Mouse (Mus musculus): ENCODE measurements at regions not wholly inside any gene's neighbourhood (a gene's known extent, or its start where the extent isn't known, plus 50 kb on each side); places are given as distances from the start of the nearest gene placed in this dataset.

DNA sequence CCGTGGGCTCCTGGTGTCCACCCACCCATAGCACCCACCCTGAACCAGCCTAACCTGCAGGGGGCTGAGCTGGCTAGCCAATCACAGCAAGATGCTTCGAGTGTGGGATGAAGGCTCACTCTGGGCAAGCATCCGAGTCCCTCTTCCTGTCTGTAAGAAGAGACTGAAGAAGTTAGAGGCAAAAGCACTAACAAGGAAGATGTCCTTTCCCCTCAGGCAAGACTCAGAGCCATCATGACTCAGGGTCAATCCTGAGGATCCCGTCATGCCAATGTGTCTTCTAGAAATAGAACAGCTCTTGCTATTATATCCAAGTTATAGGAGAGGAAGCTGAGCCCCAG, 163.6 kb downstream of the Trim29 start:
- H3K27ac ChIP-seq (ENCODE audit: low read length): no peak overlapping the region
- no peaks in the 10 kb centered on the region for H3K27me3 ChIP-seq (ENCODE audit: control insufficient read depth, insufficient read depth, low read depth, low read length)
- H3K36me3 ChIP-seq (ENCODE audit: control insufficient read depth, insufficient read depth): no peaks in the 10 kb centered on the region
- no peak for ATAC-seq (ENCODE audit: low read depth)
- no peak overlapping the region for H3K4me2 ChIP-seq (ENCODE audit: low read depth, low read length)
- 39% methylated on average over 4 of the region's 4 CpGs for WGBS (ENCODE audit: insufficient replicate concordance)
- H3K4me3 ChIP-seq (ENCODE audit: low read depth, low read length): no peak overlapping the region
- no peaks in the 10 kb centered on the region for H3K4me1 ChIP-seq (ENCODE audit: control insufficient read depth, low read depth, low read length)
- no peaks in the 10 kb centered on the region for H3K9me3 ChIP-seq (replicated peaks; ENCODE audit: control insufficient read depth, low read length)
- no peak overlapping the region for H3K9ac ChIP-seq (ENCODE audit: low read depth, low read length)

DNA sequence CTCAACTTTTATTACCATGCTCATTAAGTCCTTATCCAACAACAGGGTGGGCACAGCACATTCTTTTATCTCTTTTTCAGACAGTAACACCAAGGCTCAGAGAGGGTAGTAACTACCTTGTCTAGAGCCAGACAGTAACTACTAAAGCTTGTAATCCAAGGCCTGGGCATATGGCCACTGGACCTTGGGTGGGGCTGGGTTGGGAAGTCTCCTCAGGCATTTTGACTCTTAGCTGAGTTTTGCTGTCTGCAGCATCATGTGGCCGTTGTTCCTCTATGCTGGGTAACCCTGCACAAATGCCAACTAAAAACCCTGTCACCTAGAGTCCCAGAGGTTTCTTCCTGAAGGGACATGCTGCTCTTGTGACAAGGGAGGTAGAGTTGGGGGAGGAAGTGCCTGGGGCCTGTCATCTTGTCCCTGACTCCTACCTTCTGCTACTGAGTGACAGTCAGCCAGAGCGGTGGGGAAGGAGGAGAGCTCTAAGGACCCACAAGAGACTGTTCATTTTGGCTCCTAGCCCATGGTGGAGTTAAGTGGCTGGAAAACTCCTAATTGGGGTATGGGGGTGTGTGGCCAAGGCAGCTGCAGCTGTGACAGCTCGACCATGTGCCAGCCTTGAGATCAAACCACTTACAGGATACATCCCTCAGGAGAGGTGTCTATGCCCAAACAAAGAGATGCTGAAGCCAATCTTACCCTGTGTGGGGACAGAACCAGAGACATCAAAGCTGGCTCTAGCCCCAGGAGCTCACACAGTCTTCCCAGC, 170.4 kb downstream of the Trim29 start:
- Histone ChIP-seq H3K4me3 (ENCODE audit: low read depth, low read length) (no peak overlapping the region), H3K4me1 (ENCODE audit: control insufficient read depth, low read depth, low read length) (no peaks in the 10 kb centered on the region), H3K27me3 (ENCODE audit: control insufficient read depth, insufficient read depth, low read depth, low read length) (no peaks in the 10 kb centered on the region), H3K9me3 (replicated peaks; ENCODE audit: control insufficient read depth, low read length) (no peaks in the 10 kb centered on the region), H3K4me2 (ENCODE audit: low read depth, low read length) (no peak overlapping the region), H3K36me3 (ENCODE audit: control insufficient read depth, insufficient read depth) (no peaks in the 10 kb centered on the region), H3K9ac (ENCODE audit: low read depth, low read length) (no peak overlapping the region), H3K27ac (ENCODE audit: low read length) (no peak overlapping the region)
- 40% methylated on average over 3 of the region's 3 CpGs for WGBS (ENCODE audit: insufficient replicate concordance)
- ATAC-seq (ENCODE audit: low read depth): no peak

- no peak overlapping the region for H3K4me2 ChIP-seq (ENCODE audit: low read depth, low read length)
- no peak for ATAC-seq (ENCODE audit: low read depth)
- no peaks in the 10 kb centered on the region for H3K36me3 ChIP-seq (ENCODE audit: control insufficient read depth, insufficient read depth)
- H3K9me3 ChIP-seq (replicated peaks; ENCODE audit: control insufficient read depth, low read length): no peaks in the 10 kb centered on the region
- H3K27me3 ChIP-seq (ENCODE audit: control insufficient read depth, insufficient read depth, low read depth, low read length): no peaks in the 10 kb centered on the region
- H3K4me3 ChIP-seq (ENCODE audit: low read depth, low read length): no peak overlapping the region
- no peak overlapping the region for H3K27ac ChIP-seq (ENCODE audit: low read length)
- 63% methylated on average over 11 of the region's 11 CpGs for WGBS (ENCODE audit: insufficient replicate concordance)
- no peak overlapping the region for H3K9ac ChIP-seq (ENCODE audit: low read depth, low read length)
- no peaks in the 10 kb centered on the region for H3K4me1 ChIP-seq (ENCODE audit: control insufficient read depth, low read depth, low read length)
Observed at GRCm38 (mm10) chr9:43482101-43483090, 171.7 kb downstream of the Trim29 start.

- Histone ChIP-seq H3K36me3 (ENCODE audit: control insufficient read depth, insufficient read depth) (no peaks in the 10 kb centered on the region), H3K9ac (ENCODE audit: low read depth, low read length) (no peak overlapping the region), H3K9me3 (replicated peaks; ENCODE audit: control insufficient read depth, low read length) (no peaks in the 10 kb centered on the region), H3K27ac (ENCODE audit: low read length) (no peak overlapping the region), H3K4me2 (ENCODE audit: low read depth, low read length) (no peak overlapping the region), H3K4me1 (ENCODE audit: control insufficient read depth, low read depth, low read length) (no peaks in the 10 kb centered on the region), H3K4me3 (ENCODE audit: low read depth, low read length) (no peak overlapping the region), H3K27me3 (ENCODE audit: control insufficient read depth, insufficient read depth, low read depth, low read length) (no peaks in the 10 kb centered on the region)
- WGBS (ENCODE audit: insufficient replicate concordance): 63% methylated on average over 2 of the region's 2 CpGs
- ATAC-seq (ENCODE audit: low read depth): no peak
Observed at GRCm38 (mm10) chr9:43483195-43483594, 172.5 kb downstream of the Trim29 start.

DNA sequence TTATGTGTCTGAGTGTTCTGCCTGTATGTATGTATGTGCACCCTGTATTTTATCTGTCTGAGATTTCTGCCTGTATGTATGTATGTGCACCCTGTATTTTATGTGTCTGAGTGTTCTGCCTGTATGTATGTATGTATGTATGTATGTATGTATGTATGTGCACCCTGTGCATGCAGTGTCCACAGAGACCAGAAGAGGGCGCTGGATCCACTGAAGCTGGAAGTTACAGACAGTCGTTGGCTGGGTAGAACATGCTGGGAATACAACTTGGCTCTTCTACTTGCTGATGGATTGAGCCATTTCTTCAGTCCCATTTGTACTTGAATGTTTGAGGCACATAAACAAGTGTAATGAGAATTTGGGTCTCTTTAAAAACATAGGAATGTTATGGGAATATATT, 173.3 kb downstream of the Trim29 start:
- no peaks in the 10 kb centered on the region for H3K4me1 ChIP-seq (ENCODE audit: control insufficient read depth, low read depth, low read length)
- H3K4me2 ChIP-seq (ENCODE audit: low read depth, low read length): no peak overlapping the region
- H3K27ac ChIP-seq (ENCODE audit: low read length): no peak overlapping the region
- H3K9me3 ChIP-seq (replicated peaks; ENCODE audit: control insufficient read depth, low read length): no peaks in the 10 kb centered on the region
- WGBS (ENCODE audit: insufficient replicate concordance): 61% methylated on average over 2 of the region's 2 CpGs
- ATAC-seq (ENCODE audit: low read depth): no peak
- H3K27me3 ChIP-seq (ENCODE audit: control insufficient read depth, insufficient read depth, low read depth, low read length): no peaks in the 10 kb centered on the region
- no peak overlapping the region for H3K4me3 ChIP-seq (ENCODE audit: low read depth, low read length)
- no peaks in the 10 kb centered on the region for H3K36me3 ChIP-seq (ENCODE audit: control insufficient read depth, insufficient read depth)
- H3K9ac ChIP-seq (ENCODE audit: low read depth, low read length): no peak overlapping the region

DNA sequence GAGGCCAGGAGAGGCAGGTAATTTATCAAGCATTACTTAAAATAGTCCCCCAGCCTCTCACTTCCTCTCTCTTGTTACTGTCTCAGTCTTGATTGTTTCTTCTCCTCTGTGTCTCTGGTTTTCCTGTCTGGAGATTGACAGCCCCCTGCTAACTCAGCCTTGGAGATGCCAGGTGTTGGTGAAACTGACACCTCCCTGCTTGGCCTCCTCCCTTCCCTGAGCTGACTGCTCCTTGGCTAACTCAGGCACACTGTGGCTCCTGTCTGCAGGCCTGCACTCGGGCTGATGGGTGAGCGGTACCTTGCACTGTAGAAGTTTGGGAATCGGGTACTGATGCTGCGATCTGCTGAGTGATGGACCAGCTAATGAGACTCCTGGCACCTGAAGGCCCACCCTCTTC, 176.1 kb downstream of the Trim29 start:
- Histone ChIP-seq H3K9me3 (replicated peaks; ENCODE audit: control insufficient read depth, low read length) (no peaks in the 10 kb centered on the region), H3K9ac (ENCODE audit: low read depth, low read length) (no peak overlapping the region), H3K27me3 (ENCODE audit: control insufficient read depth, insufficient read depth, low read depth, low read length) (no peaks in the 10 kb centered on the region), H3K4me2 (ENCODE audit: low read depth, low read length) (no peak overlapping the region), H3K4me3 (ENCODE audit: low read depth, low read length) (no peak overlapping the region), H3K27ac (ENCODE audit: low read length) (no peak overlapping the region), H3K4me1 (ENCODE audit: control insufficient read depth, low read depth, low read length) (no peaks in the 10 kb centered on the region), H3K36me3 (ENCODE audit: control insufficient read depth, insufficient read depth) (no peaks in the 10 kb centered on the region)
- ATAC-seq (ENCODE audit: low read depth): no peak
- 51% methylated on average over 4 of the region's 4 CpGs for WGBS (ENCODE audit: insufficient replicate concordance)

DNA sequence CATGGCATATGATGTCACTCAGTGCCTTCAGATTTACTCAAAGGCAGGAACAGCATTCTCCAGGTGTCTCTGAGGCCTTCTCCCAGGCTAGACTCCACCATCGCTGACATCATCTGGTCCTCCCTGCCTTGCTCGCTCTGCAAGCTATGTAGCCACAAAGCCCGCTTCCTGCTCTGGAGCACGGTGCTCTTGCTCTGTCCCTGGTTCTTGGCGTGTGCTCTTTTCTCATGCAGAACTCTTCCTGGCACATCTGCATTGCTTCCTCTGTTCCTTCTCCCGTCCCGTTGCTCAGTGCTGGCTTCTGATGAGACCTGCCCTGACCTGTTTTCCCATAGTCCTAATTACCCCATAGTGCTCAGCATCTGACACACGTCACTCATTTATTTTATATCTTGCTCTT, 178.6 kb downstream of the Trim29 start:
- WGBS (ENCODE audit: insufficient replicate concordance): 42% methylated on average over 8 of the region's 8 CpGs
- no peak for ATAC-seq (ENCODE audit: low read depth)
- H3K27ac ChIP-seq (ENCODE audit: low read length): no peak overlapping the region
- H3K27me3 ChIP-seq (ENCODE audit: control insufficient read depth, insufficient read depth, low read depth, low read length): no peaks in the 10 kb centered on the region
- no peaks in the 10 kb centered on the region for H3K9me3 ChIP-seq (replicated peaks; ENCODE audit: control insufficient read depth, low read length)
- no peaks in the 10 kb centered on the region for H3K36me3 ChIP-seq (ENCODE audit: control insufficient read depth, insufficient read depth)
- no peak overlapping the region for H3K9ac ChIP-seq (ENCODE audit: low read depth, low read length)
- H3K4me2 ChIP-seq (ENCODE audit: low read depth, low read length): no peak overlapping the region
- H3K4me1 ChIP-seq (ENCODE audit: control insufficient read depth, low read depth, low read length): no peaks in the 10 kb centered on the region
- no peak overlapping the region for H3K4me3 ChIP-seq (ENCODE audit: low read depth, low read length)

DNA sequence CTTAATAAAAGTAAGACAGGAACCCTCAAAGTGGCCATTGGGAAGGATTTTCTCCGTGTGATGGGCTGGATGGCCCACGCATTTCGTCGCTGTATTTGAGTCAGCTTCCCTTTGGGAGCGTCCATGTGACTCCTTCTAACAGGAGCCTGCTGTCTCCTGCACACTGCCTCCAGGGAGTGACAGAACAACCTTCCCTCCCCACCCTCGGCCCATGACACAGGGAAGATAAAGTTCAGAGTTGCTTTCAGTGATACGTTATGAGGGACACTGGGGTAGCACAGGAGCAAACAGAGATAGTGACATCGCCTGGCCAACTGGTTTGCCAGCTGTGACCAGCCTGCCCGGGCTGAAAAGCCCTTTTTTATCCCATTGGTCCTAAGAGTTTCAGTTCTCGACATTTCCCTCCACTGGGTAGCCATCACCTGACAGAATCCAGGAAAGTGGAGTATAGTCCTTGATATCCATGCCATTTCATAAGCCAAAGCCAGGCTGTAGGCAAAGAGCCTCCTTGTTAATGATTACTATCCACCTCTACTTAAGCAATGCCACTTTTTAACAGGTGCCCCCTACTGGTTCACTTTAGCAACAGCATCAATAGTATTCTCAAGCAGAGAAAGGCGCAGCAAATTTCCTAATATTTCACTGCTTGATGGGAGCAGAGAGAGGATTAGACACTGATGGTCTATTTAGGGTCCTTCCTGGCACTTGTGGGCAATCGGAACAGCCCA, 180.5 kb downstream of the Trim29 start:
- Histone ChIP-seq H3K27me3 (ENCODE audit: control insufficient read depth, insufficient read depth, low read depth, low read length) (no peaks in the 10 kb centered on the region), H3K4me3 (ENCODE audit: low read depth, low read length) (no peak overlapping the region)
- ATAC-seq (ENCODE audit: low read depth): peak; percentile 39; the same call in 1 of the 2 replicates

More for the DNA sequence above, 180.5 kb downstream of the Trim29 start:
- Histone ChIP-seq H3K9ac (ENCODE audit: low read depth, low read length) (no peak overlapping the region), H3K4me1 (ENCODE audit: control insufficient read depth, low read depth, low read length) (no peaks in the 10 kb centered on the region), H3K4me2 (ENCODE audit: low read depth, low read length) (no peak overlapping the region), H3K9me3 (replicated peaks; ENCODE audit: control insufficient read depth, low read length) (no peaks in the 10 kb centered on the region), H3K27ac (ENCODE audit: low read length) (no peak overlapping the region), H3K36me3 (ENCODE audit: control insufficient read depth, insufficient read depth) (no peaks in the 10 kb centered on the region)
- 52% methylated on average over 12 of the region's 12 CpGs for WGBS (ENCODE audit: insufficient replicate concordance)

Data from liver, embryonic 16.5 days (tissue).